Mouse (Mus musculus): Measurements from ENCODE around the gene Pip5k1b.

DNA sequence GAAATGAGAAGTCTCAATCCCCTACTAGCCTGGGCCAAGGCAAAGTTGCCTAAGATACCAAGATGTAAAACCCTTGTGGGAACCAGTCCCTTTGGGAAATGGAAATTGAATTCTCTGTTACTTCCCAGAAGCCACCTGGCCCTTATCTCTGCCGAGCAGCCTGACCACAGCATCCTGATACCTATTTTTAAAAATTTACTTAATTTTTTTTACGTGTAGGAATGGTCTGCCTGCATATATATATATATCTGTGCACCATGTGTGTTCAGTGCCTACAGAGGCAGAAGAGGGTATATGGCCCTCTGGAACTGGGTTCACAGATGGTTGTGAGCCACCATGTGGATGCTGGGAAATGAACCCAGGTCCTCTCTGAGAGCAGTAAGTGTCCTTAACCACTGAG is 224.4 kb downstream of the Pip5k1b start:
- TF ChIP-seq CTCF (IDR thresholded peaks at IDR 0.05) (no peak), POLR2A (IDR thresholded peaks at IDR 0.05; ENCODE audit: insufficient read depth, low read depth, low read length) (no peak)
